In genomic region chr15:7203606-7204330, GRCm38 (mm10) we compare ENCODE assay signal across 7 mouse cellular contexts.
DNase-seq lines count a peak whose midpoint lies in the region; ATAC-seq lines count a peak whose summit lies in the region.

No protein-coding gene starts in this region.

- no peak overlapping the region for H3K9ac ChIP-seq in embryonic facial prominence, embryonic 15.5 days
- H3K9ac ChIP-seq in liver, embryonic 16.5 days (ENCODE audit: low read depth, low read length): no peak overlapping the region
- H3K9ac ChIP-seq in forebrain, embryonic 12.5 days: no peak overlapping the region

- no peaks in the 10 kb centered on the region for H3K36me3 ChIP-seq in embryonic facial prominence, embryonic 15.5 days
- no peaks in the 10 kb centered on the region for H3K36me3 ChIP-seq in liver, embryonic 16.5 days (ENCODE audit: control insufficient read depth, insufficient read depth)
- H3K36me3 ChIP-seq in forebrain, embryonic 12.5 days (replicated peaks): no peaks in the 10 kb centered on the region

- DNase-seq in adrenal gland, postnatal 25 days: peak; percentile 45
- DNase-seq in heart, postnatal 4 days: peak; percentile 77
- DNase-seq in natural killer cell, adult 2 months (ENCODE audit: low spot score in 2 of 2): no peak
- no peak for DNase-seq in layer of hippocampus, postnatal 25 days (ENCODE audit: extremely low spot score in 1 of 2, low spot score in 1 of 2)

- peaks cover 58% of the 10 kb centered on the region for H3K4me1 ChIP-seq in embryonic facial prominence, embryonic 15.5 days
- H3K4me1 ChIP-seq in liver, embryonic 16.5 days (ENCODE audit: control insufficient read depth, low read depth, low read length): no peaks in the 10 kb centered on the region
- peaks cover 30% of the 10 kb centered on the region for H3K4me1 ChIP-seq in forebrain, embryonic 12.5 days

- H3K27me3 ChIP-seq in embryonic facial prominence, embryonic 15.5 days: no peaks in the 10 kb centered on the region
- H3K27me3 ChIP-seq in liver, embryonic 16.5 days (ENCODE audit: control insufficient read depth, insufficient read depth, low read depth, low read length): no peaks in the 10 kb centered on the region
- H3K27me3 ChIP-seq in forebrain, embryonic 12.5 days: no peaks in the 10 kb centered on the region

- peak overlapping the region; percentile 23; the same call in 1 of the 2 replicates for H3K27ac ChIP-seq in embryonic facial prominence, embryonic 15.5 days (replicated peaks)
- H3K27ac ChIP-seq in liver, embryonic 16.5 days (ENCODE audit: low read length): 0 out of 2 replicates have a peak overlapping the region, but pooled peaks have one; percentile 1
- H3K27ac ChIP-seq in forebrain, embryonic 12.5 days: no peak overlapping the region

- WGBS in embryonic facial prominence, embryonic 15.5 days: 44% methylated on average over 9 of the region's 9 CpGs
- 40% methylated on average over 9 of the region's 9 CpGs for WGBS in liver, embryonic 16.5 days (ENCODE audit: insufficient replicate concordance)
- 63% methylated on average over 9 of the region's 9 CpGs for WGBS in forebrain, embryonic 12.5 days

- no peaks in the 10 kb centered on the region for H3K9me3 ChIP-seq in embryonic facial prominence, embryonic 15.5 days (replicated peaks)
- no peaks in the 10 kb centered on the region for H3K9me3 ChIP-seq in liver, embryonic 16.5 days (replicated peaks; ENCODE audit: control insufficient read depth, low read length)
- no peaks in the 10 kb centered on the region for H3K9me3 ChIP-seq in forebrain, embryonic 12.5 days

- H3K4me3 ChIP-seq in embryonic facial prominence, embryonic 15.5 days (replicated peaks): no peak overlapping the region
- no peak overlapping the region for H3K4me3 ChIP-seq in liver, embryonic 16.5 days (ENCODE audit: low read depth, low read length)
- no peak overlapping the region for H3K4me3 ChIP-seq in forebrain, embryonic 12.5 days (replicated peaks)

- peak; percentile 13; the same call in 1 of the 2 replicates for ATAC-seq in embryonic facial prominence, embryonic 15.5 days (ENCODE audit: insufficient number of reproducible peaks, low FRiP score, low TSS enrichment, low read depth)
- ATAC-seq in liver, embryonic 16.5 days (ENCODE audit: low read depth): peak; percentile 53
- no peak for ATAC-seq in forebrain, embryonic 12.5 days (ENCODE audit: low FRiP score)

- H3K4me2 ChIP-seq in embryonic facial prominence, embryonic 15.5 days (replicated peaks): no peak overlapping the region
- H3K4me2 ChIP-seq in liver, embryonic 16.5 days (ENCODE audit: low read depth, low read length): no peak overlapping the region
- H3K4me2 ChIP-seq in forebrain, embryonic 12.5 days: no peak overlapping the region

Comparison
In these comparisons a context has a peak if more than half of its experiments do, and no peak if none do; other contexts are left out.
1. DNase-seq: peak in adrenal gland, postnatal 25 days (single experiment) and heart, postnatal 4 days (single experiment); none in natural killer cell, adult 2 months (0 of 2) and layer of hippocampus, postnatal 25 days (0 of 2).